Mouse (Mus musculus) kidney, adult 9 months (tissue): Measurements from ENCODE around the gene Rpl10a.
"Not testable (repeated sequence)": the region's sequence is repeated elsewhere in the genome, so short reads cannot be mapped to it uniquely, and the experiment has no call there.

Experiments used
- DNase-seq: peaks from one replicate; pipeline ENCODE4 v3.0.0; 2022

Rpl10a gene

GRCm38 (mm10) chr17:28308297-28309195 is 19.7 kb upstream of the Rpl10a start:
- peak; percentile 94 for DNase-seq

- no peak for DNase-seq
These were observed 17.4 kb upstream of the Rpl10a start for GRCm38 (mm10) chr17:28310831-28311230.

GRCm38 (mm10) chr17:28311366-28312132 is 16.7 kb upstream of the Rpl10a start:
- DNase-seq = no peak

- peak; percentile 53 for DNase-seq
These were observed 15.7 kb upstream of the Rpl10a start for GRCm38 (mm10) chr17:28312232-28313211.

- peak; percentile 98 for DNase-seq
These were observed 14.9 kb upstream of the Rpl10a start, which contains the start of gene Fance for GRCm38 (mm10) chr17:28313212-28313879. Gene Fance, plus strand, starts transcription at chr17:28313519.

GRCm38 (mm10) chr17:28313880-28314225 is 14.4 kb upstream of the Rpl10a start:
- DNase-seq = no peak

- DNase-seq = no peak
These were observed 12.6 kb upstream of the Rpl10a start for GRCm38 (mm10) chr17:28315611-28316160.

GRCm38 (mm10) chr17:28316476-28316875 is 11.8 kb upstream of the Rpl10a start:
- no peak for DNase-seq

- no peak for DNase-seq
These were observed 11.2 kb upstream of the Rpl10a start for GRCm38 (mm10) chr17:28317091-28317490.

GRCm38 (mm10) chr17:28317725-28318124 is 10.5 kb upstream of the Rpl10a start:
- DNase-seq = no peak

- DNase-seq = no peak
These were observed 6.6 kb upstream of the Rpl10a start for GRCm38 (mm10) chr17:28321700-28322099.

- DNase-seq = no peak
These were observed 4.5 kb upstream of the Rpl10a start for GRCm38 (mm10) chr17:28323786-28324185.

GRCm38 (mm10) chr17:28324416-28324815 is 3.9 kb upstream of the Rpl10a start:
- DNase-seq = not testable (repeated sequence)

- no peak for DNase-seq
These were observed 2.5 kb upstream of the Rpl10a start for GRCm38 (mm10) chr17:28325751-28326150.

GRCm38 (mm10) chr17:28326951-28327350 is 1.3 kb upstream of the Rpl10a start:
- DNase-seq = no peak

- peak; percentile 84 for DNase-seq
These were observed 472 bp upstream of the Rpl10a start for GRCm38 (mm10) chr17:28327673-28328325.

GRCm38 (mm10) chr17:28328946-28329345 is 675 bp downstream of the Rpl10a start:
- no peak for DNase-seq

GRCm38 (mm10) chr17:28329503-28330231 is 1.4 kb downstream of the Rpl10a start:
- DNase-seq = no peak

GRCm38 (mm10) chr17:28330232-28330546 is 1.9 kb downstream of the Rpl10a start:
- no peak for DNase-seq

- not testable (repeated sequence) for DNase-seq
These were observed 2.3 kb downstream of the Rpl10a start for GRCm38 (mm10) chr17:28330590-28330989.
